Mouse (Mus musculus) megakaryocyte, adult 5-6 weeks (primary cell): ENCODE results near the gene Mfsd4b1. TPM values are rescaled to one million over a fixed set of nuclear protein-coding genes. Genes with fewer than 3 reads are reported as not detected.
A peak's percentile ranks its signal among the peaks of the same experiment; 100 is the strongest.

ENCODE experiments used
- ATAC-seq: 2 replicates; pipeline ENCODE4 v1.8.0; 2016; ENCODE audit warnings: mild to moderate bottlenecking, inconsistent platforms; ENCODE audit not compliant: poor library complexity, severe bottlenecking
- total RNA-seq, 2 experiments: library from RNA; stranded (forward) in 1 of 2; stranded (reverse) in 1 of 2; fragments of 153-499, 151-499 nt in 1 of 2; fragments of 221-1000, 200-1000 nt in 1 of 2; gene quantifications; 2 replicates each; pipeline versions ENCODE4 v1.2.3 to v1.2.4; 2015 to 2017

Mfsd4b1 gene
- total RNA-seq, 2 experiments from 2014 or later = not detected

GRCm38 (mm10) chr10:39967512-39967911, 57.6 kb downstream of the Mfsd4b1 start:
- ATAC-seq = no peak

- no peak for ATAC-seq
These were observed 63.2 kb downstream of the Mfsd4b1 start for GRCm38 (mm10) chr10:39961906-39962305.

GRCm38 (mm10) chr10:39960441-39960822, 64.6 kb downstream of the Mfsd4b1 start:
- ATAC-seq = 0 out of 2 replicates have a peak, but pooled peaks have one; percentile 2

GRCm38 (mm10) chr10:39959761-39960440, 65.2 kb downstream of the Mfsd4b1 start, which contains the start of gene Mfsd4b3:
Gene Mfsd4b3 (minus strand): TSS chr10:39960153.
- peak; percentile 95 for ATAC-seq

- ATAC-seq = no peak
These were observed 66.8 kb downstream of the Mfsd4b1 start for GRCm38 (mm10) chr10:39958266-39958665.

GRCm38 (mm10) chr10:39956340-39956878, 68.7 kb downstream of the Mfsd4b1 start:
- no peak for ATAC-seq

- no peak for ATAC-seq
These were observed 69.9 kb downstream of the Mfsd4b1 start for GRCm38 (mm10) chr10:39955163-39955562.

Other genes starting within 250 kb of the Mfsd4b1 start
- gene Mfsd4b4, start 126.0 kb downstream of the Mfsd4b1 start, total RNA-seq (2015) = 2.2 and 2.4 TPM in 2 replicates
- gene Mfsd4b4, start 126.0 kb downstream of the Mfsd4b1 start, total RNA-seq (2017) = 2.1 and 3.5 TPM in 2 replicates
- gene Mfsd4b2, start 98.3 kb downstream of the Mfsd4b1 start, total RNA-seq (2015) = not detected in 2 replicates
- gene Mfsd4b2, start 98.3 kb downstream of the Mfsd4b1 start, total RNA-seq (2017) = not detected in 2 replicates
- gene Mfsd4b3, start 65.1 kb downstream of the Mfsd4b1 start, total RNA-seq (2015) = 0.64 and 0.69 TPM in 2 replicates
- 0.94 and 1.1 TPM in 2 replicates for gene Mfsd4b3, start 65.1 kb downstream of the Mfsd4b1 start, total RNA-seq (2017)
- gene Mfsd4b5, start 38.6 kb downstream of the Mfsd4b1 start, total RNA-seq (2015) = 0.68 and 0.76 TPM in 2 replicates
- 1.1 and 1.2 TPM in 2 replicates for gene Mfsd4b5, start 38.6 kb downstream of the Mfsd4b1 start, total RNA-seq (2017)
- 45.0 and 56.3 TPM in 2 replicates for gene Slc16a10, start 117.0 kb upstream of the Mfsd4b1 start, total RNA-seq (2015)
- gene Slc16a10, start 117.0 kb upstream of the Mfsd4b1 start, total RNA-seq (2017) = 29.8 and 31.6 TPM in 2 replicates
- 56.7 and 57.2 TPM in 2 replicates for gene Rpf2, start 221.8 kb upstream of the Mfsd4b1 start, total RNA-seq (2015)
- 81.2 and 104 TPM in 2 replicates for gene Rpf2, start 221.8 kb upstream of the Mfsd4b1 start, total RNA-seq (2017)
- 48.3 and 50.2 TPM in 2 replicates for gene Gtf3c6, start 232.8 kb upstream of the Mfsd4b1 start, total RNA-seq (2015)
- gene Gtf3c6, start 232.8 kb upstream of the Mfsd4b1 start, total RNA-seq (2017) = 118 and 147 TPM in 2 replicates